Mouse (Mus musculus) limb, embryonic 10.5 days (tissue): ENCODE data around the gene Gm42906. TPM values are rescaled to one million over a fixed set of nuclear protein-coding genes. Genes with fewer than 3 reads are reported as not detected.

Experiments used
- DNase-seq: peaks from one replicate; pipeline ENCODE4 v3.0.0-alpha.2; 2017; ENCODE audit warnings: low spot score
- H3K27ac ChIP-seq: fragments of 300-500 bp; sonication (generic); 2 replicates; pipeline ENCODE4 v1.5.1; 2016; ENCODE audit warnings: mild to moderate bottlenecking
- H3K27me3 ChIP-seq: fragments of 300-500 bp; sonication (generic); 2 replicates; pipeline ENCODE4 v1.6.1; 2016; ENCODE audit warnings: low read depth, mild to moderate bottlenecking; ENCODE audit not compliant: poor library complexity, severe bottlenecking
- H3K36me3 ChIP-seq: fragments of 300-500 bp; sonication (generic); 2 replicates; pipeline ENCODE4 v1.6.1; 2016; ENCODE audit warnings: mild to moderate bottlenecking, moderate library complexity
- H3K4me1 ChIP-seq: fragments of 300-500 bp; sonication (generic); 2 replicates; pipeline ENCODE4 v1.6.1; 2016
- H3K4me3 ChIP-seq: fragments of 300-500 bp; sonication (generic); 2 replicates; pipeline ENCODE4 v1.5.1; 2016; ENCODE audit warnings: mild to moderate bottlenecking, moderate library complexity
- H3K9me3 ChIP-seq: fragments of 300-500 bp; sonication (generic); replicated peaks from 2 replicates; pipeline ENCODE4 v1.6.1; 2016; ENCODE audit warnings: mild to moderate bottlenecking
- WGBS: fragments of 180-500 bp; shearing (Covaris S2); methylation state at CpG from one replicate; pipeline ENCODE4 v1.1.7; 2016; 5-methylcytosine and 5-hydroxymethylcytosine counted together
- polyA plus RNA-seq: library from polyadenylated mRNA; unstranded; fragments of >200 nt; fragmentation: Nextera tagmentation; extraction: Ambion mirVana; gene quantifications from 2 replicates; pipeline ENCODE4 v1.2.1, GENCODE M21; 2016

The Gm42906 gene
- polyA plus RNA-seq, 1 experiment from 2014 or later, result not detected

DNA sequence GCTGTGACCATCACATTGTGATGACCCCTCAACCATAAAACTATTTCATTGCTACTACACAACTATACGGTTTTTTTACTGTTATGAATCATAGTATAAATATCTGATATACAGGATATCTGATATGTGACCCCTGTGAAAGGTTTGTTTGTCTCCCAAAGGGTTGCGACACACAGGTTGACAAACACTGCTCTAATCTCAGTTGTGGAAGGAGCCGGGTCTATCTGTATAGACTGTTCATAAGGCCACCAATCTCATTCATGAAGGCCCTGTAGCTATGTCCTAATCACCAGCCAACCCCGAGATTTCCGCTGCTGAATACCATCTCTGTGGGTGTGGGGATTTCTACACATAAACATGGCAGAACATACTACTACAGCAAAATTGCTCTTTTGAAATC, 157.1 kb downstream of the Gm42906 start:
- DNase-seq, result no peak
- no peaks in the 10 kb centered on the region for H3K4me1 ChIP-seq
- H3K27me3 ChIP-seq, result no peaks in the 10 kb centered on the region
- H3K27ac ChIP-seq, result no peak overlapping the region
- no peaks in the 10 kb centered on the region for H3K36me3 ChIP-seq
- no peak overlapping the region for H3K4me3 ChIP-seq
- no peaks in the 10 kb centered on the region for H3K9me3 ChIP-seq
- 91% methylated on average over 5 of the region's 5 CpGs for WGBS

DNA sequence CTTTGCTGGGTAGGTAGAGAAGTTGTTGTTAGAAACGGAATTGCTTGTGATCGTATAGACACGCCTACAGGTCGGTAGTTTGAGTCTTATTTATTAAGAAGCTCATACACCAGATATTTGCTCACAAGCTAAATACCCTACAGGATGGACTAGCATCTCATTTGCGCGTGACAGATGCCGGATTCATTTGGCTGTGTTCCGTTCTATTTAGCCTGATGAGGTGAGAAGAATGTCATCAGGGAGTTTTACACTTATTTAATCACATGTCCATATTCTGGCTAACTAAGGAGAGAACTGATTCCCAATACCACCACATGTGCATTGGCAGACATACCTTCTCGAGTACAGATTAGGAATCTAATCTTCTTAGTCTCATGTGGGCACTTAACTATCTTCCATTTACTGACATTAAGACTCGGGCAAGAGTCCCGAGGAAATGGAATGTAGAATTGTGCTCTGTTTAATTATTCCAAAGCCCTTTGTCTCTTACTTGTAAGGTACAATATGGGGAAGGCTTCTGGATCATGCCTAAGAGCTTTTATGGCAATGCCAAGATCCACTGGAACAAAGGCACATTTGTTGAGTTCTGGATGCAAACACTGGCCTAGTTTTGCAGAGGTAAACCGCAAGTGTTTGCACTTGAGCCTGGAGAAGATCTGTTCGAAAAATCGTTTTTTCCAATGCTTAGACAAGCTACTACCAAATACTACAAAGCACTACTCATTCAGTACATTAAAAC, 160.9 kb downstream of the Gm42906 start:
- WGBS, result 89% methylated on average over 14 of the region's 14 CpGs
- H3K4me1 ChIP-seq, result no peaks in the 10 kb centered on the region
- no peak overlapping the region for H3K4me3 ChIP-seq
- H3K9me3 ChIP-seq, result no peaks in the 10 kb centered on the region
- H3K36me3 ChIP-seq, result no peaks in the 10 kb centered on the region
- H3K27me3 ChIP-seq, result no peaks in the 10 kb centered on the region
- DNase-seq, result no peak
- H3K27ac ChIP-seq, result no peak overlapping the region

- Histone ChIP-seq H3K27me3 (no peaks in the 10 kb centered on the region), H3K36me3 (no peaks in the 10 kb centered on the region), H3K4me3 (no peak overlapping the region), H3K4me1 (no peaks in the 10 kb centered on the region), H3K27ac (no peak overlapping the region), H3K9me3 (no peaks in the 10 kb centered on the region)
- WGBS, result 94% methylated on average over 2 of the region's 2 CpGs
- no peak for DNase-seq
Observed at GRCm38 (mm10) chr5:151261558-151261957, 166.4 kb downstream of the Gm42906 start.

DNA sequence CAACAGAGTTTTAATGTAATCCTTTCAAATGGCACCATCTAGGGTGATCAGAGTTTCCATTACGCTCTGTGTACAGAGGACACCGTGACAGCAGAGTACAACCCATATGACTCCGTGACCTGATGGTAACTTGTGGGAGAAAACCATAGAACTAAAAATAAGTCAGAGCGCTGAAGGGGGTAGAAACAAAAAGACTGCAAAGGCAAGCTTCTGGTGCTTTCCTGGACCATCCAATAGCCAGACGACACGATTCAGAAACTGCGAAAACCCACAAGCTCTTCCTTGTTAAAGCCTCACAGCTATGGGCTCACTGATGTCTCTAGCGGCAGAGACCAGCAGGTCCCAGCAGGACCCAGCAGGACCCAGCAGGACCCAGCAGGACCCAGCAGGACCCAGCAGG, 175.8 kb downstream of the Gm42906 start:
- no peak overlapping the region for H3K27ac ChIP-seq
- H3K4me1 ChIP-seq, result peaks cover 8% of the 10 kb centered on the region
- no peak overlapping the region for H3K4me3 ChIP-seq
- H3K36me3 ChIP-seq, result no peaks in the 10 kb centered on the region
- 81% methylated on average over 8 of the region's 8 CpGs for WGBS
- no peaks in the 10 kb centered on the region for H3K27me3 ChIP-seq
- H3K9me3 ChIP-seq, result no peaks in the 10 kb centered on the region
- no peak for DNase-seq

GRCm38 (mm10) chr5:151251656-151252055, 176.3 kb downstream of the Gm42906 start:
- H3K27ac ChIP-seq, result no peak overlapping the region
- no peaks in the 10 kb centered on the region for H3K27me3 ChIP-seq
- peaks cover 13% of the 10 kb centered on the region for H3K4me1 ChIP-seq
- no peaks in the 10 kb centered on the region for H3K36me3 ChIP-seq
- 93% methylated on average over 8 of the region's 8 CpGs for WGBS
- H3K4me3 ChIP-seq, result no peak overlapping the region
- no peaks in the 10 kb centered on the region for H3K9me3 ChIP-seq
- no peak for DNase-seq

DNA sequence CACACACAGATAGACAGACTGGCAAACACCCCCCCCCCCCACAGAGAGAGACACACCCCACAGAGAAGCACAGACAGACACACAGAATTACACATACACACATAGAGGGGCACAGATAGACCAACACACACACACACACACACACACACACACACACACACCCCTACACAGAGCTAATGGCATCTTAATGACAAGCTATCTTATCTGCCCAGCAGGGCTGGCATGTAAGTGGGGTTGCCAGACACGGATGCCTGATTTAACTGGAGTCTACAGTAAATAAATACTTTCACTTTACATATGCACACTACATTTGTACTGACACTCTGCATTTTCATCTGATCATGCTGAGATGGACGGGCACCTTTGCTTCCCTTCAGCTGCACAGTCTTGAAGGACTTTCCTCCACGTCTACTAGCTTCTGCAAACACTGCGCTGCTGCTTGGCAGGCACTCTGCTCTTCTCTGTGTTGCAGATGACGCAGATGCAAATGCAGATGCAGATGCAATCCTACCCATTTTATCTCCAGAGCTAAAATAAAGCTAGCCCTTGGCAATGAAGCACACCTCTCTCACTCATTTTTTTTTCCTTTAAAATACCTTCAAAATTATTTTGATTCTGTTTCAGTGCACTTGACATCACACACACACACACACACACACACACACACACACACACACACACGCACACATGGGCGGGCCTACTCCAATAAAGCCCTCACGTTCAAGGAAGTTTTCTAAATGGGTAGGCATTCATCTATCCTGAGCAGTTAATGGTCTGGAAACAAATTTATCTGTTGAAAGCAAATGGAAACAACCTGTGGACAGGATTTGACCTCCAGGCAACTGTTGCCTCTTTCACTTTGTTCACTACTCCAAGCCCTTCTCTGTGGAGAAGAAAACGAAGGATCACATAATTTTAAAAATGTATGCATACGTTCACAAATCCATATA, 179.0 kb downstream of the Gm42906 start:
- 72% methylated on average over 10 of the region's 10 CpGs for WGBS

GRCm38 (mm10) chr5:151248084-151248483, 179.9 kb downstream of the Gm42906 start:
- no peaks in the 10 kb centered on the region for H3K9me3 ChIP-seq
- no peak overlapping the region for H3K27ac ChIP-seq
- WGBS, result 56% methylated on average over 2 of the region's 2 CpGs
- H3K4me3 ChIP-seq, result no peak overlapping the region
- H3K4me1 ChIP-seq, result peaks cover 16% of the 10 kb centered on the region
- H3K36me3 ChIP-seq, result no peaks in the 10 kb centered on the region
- no peak for DNase-seq
- H3K27me3 ChIP-seq, result no peaks in the 10 kb centered on the region

More for the DNA sequence above, 179.0 kb downstream of the Gm42906 start:
- Histone ChIP-seq H3K27ac (no peak overlapping the region), H3K36me3 (no peaks in the 10 kb centered on the region), H3K27me3 (no peaks in the 10 kb centered on the region), H3K4me1 (peaks cover 16% of the 10 kb centered on the region), H3K4me3 (no peak overlapping the region), H3K9me3 (no peaks in the 10 kb centered on the region)
- no peak for DNase-seq

DNA sequence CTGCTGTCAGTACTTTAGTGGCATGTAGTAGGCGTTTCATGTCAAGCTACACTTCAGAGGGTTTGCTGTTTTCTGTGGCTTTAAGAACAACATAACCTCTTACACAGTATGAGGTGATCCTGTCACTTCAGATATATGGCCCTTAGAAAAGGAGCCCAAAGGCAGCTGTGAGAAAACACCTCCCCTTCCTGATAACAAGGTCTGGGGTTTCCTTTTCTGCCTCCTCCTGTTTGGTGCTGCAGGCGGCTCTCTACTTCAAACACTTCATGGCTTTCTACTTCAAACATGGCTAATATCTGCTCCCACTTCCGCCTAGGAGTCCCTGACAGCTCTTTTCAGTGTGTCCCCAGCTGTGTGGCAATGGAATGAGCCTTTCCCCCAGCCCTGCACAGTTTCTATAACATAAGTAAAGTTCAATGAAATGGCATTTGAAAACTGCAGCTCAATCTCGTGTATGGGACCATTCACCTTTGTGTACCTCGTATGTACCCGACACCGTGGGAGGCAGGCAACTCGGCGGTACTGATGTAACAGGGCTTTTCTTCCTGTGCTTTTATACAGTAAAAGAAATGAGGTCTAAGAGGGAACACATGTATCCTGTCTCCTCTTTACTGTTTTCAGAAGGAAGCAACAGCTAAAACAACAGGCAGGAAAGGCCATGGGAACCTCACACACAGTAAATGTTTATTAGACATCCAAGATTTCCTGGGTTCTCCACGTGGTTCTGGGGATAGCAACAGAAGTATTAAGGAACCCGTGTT, 180.7 kb downstream of the Gm42906 start:
- no peak for DNase-seq
- H3K36me3 ChIP-seq, result no peaks in the 10 kb centered on the region
- H3K27ac ChIP-seq, result peak overlapping the region; percentile 67; the same call in 1 of the 2 replicates
- H3K27me3 ChIP-seq, result no peaks in the 10 kb centered on the region
- 48% methylated on average over 11 of the region's 11 CpGs for WGBS
- no peaks in the 10 kb centered on the region for H3K9me3 ChIP-seq
- peaks cover 16% of the 10 kb centered on the region for H3K4me1 ChIP-seq
- no peak overlapping the region for H3K4me3 ChIP-seq

DNA sequence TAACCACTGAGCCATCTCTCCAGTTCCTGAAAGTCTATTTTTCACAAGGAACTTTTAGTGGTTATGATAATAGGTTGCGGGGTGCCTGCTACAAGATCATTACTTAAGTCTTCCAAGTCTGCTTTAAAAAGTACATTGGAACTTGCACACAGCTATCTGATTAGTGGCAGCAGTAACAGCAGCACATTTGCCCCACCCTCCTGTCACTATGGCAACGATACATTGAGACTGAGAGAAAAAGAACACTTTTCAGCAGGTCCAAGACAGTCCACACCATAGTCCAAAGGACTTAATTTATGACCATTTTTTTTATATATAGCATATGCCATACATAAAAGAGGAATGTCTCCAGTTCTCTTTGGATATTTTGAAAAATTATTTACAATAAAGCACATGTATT, 181.7 kb downstream of the Gm42906 start:
- 82% methylated on average over 2 of the region's 2 CpGs for WGBS
- Histone ChIP-seq H3K27ac (no peak overlapping the region), H3K9me3 (no peaks in the 10 kb centered on the region), H3K27me3 (no peaks in the 10 kb centered on the region), H3K4me1 (peaks cover 16% of the 10 kb centered on the region), H3K36me3 (no peaks in the 10 kb centered on the region), H3K4me3 (no peak overlapping the region)
- no peak for DNase-seq

DNA sequence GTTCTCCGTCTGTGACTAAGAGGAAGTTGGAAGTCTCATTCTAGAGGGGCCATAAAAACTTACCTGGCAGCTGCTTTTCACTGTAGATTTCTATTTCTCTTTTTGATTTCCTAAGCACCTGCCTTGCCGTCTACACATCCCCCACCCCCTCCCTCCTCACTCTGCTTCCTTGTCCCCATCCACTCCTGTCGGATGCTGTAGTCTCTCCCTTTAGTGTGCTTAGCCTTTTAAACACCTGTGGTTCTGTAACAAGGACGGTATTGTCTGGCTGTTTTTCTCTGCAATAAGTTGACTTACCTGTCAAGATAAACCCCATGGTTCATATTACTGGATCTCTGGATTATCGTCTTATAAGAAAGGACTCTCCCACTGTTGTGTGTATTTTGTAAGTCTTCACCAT, 182.4 kb downstream of the Gm42906 start:
- Histone ChIP-seq H3K27me3 (no peaks in the 10 kb centered on the region), H3K9me3 (no peaks in the 10 kb centered on the region), H3K36me3 (no peaks in the 10 kb centered on the region), H3K4me1 (peaks cover 16% of the 10 kb centered on the region), H3K27ac (no peak overlapping the region), H3K4me3 (no peak overlapping the region)
- WGBS, result 88% methylated on average over 5 of the region's 5 CpGs
- no peak for DNase-seq

DNA sequence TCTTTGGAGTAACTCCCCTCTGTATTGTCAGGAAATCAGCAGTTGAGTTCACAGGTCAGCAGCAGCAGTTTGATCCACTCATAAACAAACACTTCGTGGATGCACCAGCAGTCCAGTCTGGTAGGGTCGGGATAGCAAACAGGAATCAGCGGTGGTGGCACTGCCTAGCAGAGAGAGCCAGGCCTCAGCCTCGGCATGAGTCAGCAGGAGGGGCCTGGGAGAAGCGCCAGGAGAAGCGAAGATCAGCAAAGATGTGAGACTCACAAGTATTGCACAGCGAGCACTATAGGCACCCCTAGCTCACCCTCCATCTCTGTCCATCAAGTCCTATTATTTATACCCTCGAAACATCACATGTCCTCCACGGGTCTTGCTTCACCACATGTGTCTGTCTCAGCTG, 189.2 kb downstream of the Gm42906 start:
- peaks cover 11% of the 10 kb centered on the region for H3K27me3 ChIP-seq
- H3K4me1 ChIP-seq, result peaks cover 2% of the 10 kb centered on the region
- H3K4me3 ChIP-seq, result no peak overlapping the region
- H3K36me3 ChIP-seq, result no peaks in the 10 kb centered on the region
- H3K9me3 ChIP-seq, result no peaks in the 10 kb centered on the region
- 81% methylated on average over 9 of the region's 9 CpGs for WGBS
- no peak for DNase-seq
- H3K27ac ChIP-seq, result no peak overlapping the region

DNA sequence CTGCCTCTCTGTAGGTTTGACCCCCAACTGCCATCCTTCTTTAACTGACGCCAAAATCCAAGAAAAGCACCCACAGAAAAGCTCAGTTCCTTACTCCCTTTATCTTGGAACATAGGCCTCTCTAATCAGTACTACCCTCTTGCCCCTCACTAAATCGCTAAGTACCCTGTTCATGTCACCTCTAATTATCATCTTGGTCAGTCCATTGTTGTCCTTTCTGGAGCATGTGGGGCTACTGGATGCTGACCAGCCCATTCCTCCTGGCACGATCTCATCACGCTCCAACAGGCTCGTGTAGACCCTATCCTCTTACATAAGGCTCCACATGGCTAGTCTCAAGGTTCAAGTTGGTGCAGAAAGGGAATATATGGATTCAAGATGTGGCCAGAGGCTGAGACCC, 191.6 kb downstream of the Gm42906 start:
- no peak overlapping the region for H3K27ac ChIP-seq
- DNase-seq, result no peak
- H3K4me3 ChIP-seq, result no peak overlapping the region
- H3K36me3 ChIP-seq, result no peaks in the 10 kb centered on the region
- H3K9me3 ChIP-seq, result no peaks in the 10 kb centered on the region
- H3K27me3 ChIP-seq, result peaks cover 35% of the 10 kb centered on the region
- H3K4me1 ChIP-seq, result peaks cover 14% of the 10 kb centered on the region
- WGBS, result 83% methylated on average over 5 of the region's 5 CpGs
